Mouse (Mus musculus) ES-Bruce4 (cell line): ENCODE results near the gene Trp63.

Experiments used
- CTCF ChIP-seq: IDR thresholded peaks from one replicate; pipeline ENCODE4 v1.8.1; 2011; ENCODE audit warnings: low read depth, low read length
- POLR2A ChIP-seq: IDR thresholded peaks from one replicate; pipeline ENCODE4 v1.8.1; 2011; ENCODE audit warnings: low read length; ENCODE audit not compliant: insufficient read depth

- TF ChIP-seq CTCF (no peak), POLR2A (no peak)
These were observed 123.6 kb downstream of the Trp63 start for GRCm38 (mm10) chr16:25807116-25807515.
